Mouse (Mus musculus) CD4-positive naive resting alpha-beta T cell, adult 57 days (primary cell): ENCODE measurements around the gene Acyp1. TPM values are rescaled to one million over a fixed set of nuclear protein-coding genes. Genes with fewer than 3 reads are reported as not detected.

Experiments
- total RNA-seq: library from RNA; stranded (reverse); gene quantifications from one replicate; pipeline ENCODE4 v1.2.4, GENCODE M21; 2023

The Acyp1 gene
- 25.9 TPM for total RNA-seq

GRCm38 (mm10) chr12:85287809-85288485 is at the start of gene Acyp1:
Acyp1 (minus strand) TSS chr12:85288438.

GRCm38 (mm10) chr12:85288486-85289156 is 383 bp upstream of the Acyp1 start, which contains the start of gene Zc2hc1c:
Zc2hc1c (plus strand) TSS chr12:85288591.

GRCm38 (mm10) chr12:85270319-85270718 is 17.9 kb downstream of the Acyp1 start, which contains the start of gene Mlh3:
Mlh3 (minus strand) TSS chr12:85270599.

Other genes with a start within 250 kb of the Acyp1 start
- 3.1 TPM for gene Prox2, start 177.7 kb downstream of the Acyp1 start, total RNA-seq
- 183 TPM for gene Dlst, start 177.6 kb downstream of the Acyp1 start, total RNA-seq
- 5.9 TPM for gene Rps6kl1, start 137.2 kb downstream of the Acyp1 start, total RNA-seq
- not detected for gene Pgf, start 110.6 kb downstream of the Acyp1 start, total RNA-seq
- gene Eif2b2, start 69.0 kb downstream of the Acyp1 start, total RNA-seq = 110 TPM
- 19.5 TPM for gene Mlh3, start 17.8 kb downstream of the Acyp1 start, total RNA-seq
- gene Zc2hc1c, start 153 bp upstream of the Acyp1 start, total RNA-seq = not detected
- gene Nek9, start 50.9 kb upstream of the Acyp1 start, total RNA-seq = 52.7 TPM
- 155 TPM for gene Tmed10, start 86.4 kb upstream of the Acyp1 start, total RNA-seq
- 1,385 TPM for gene Fos, start 185.5 kb upstream of the Acyp1 start, total RNA-seq